Mouse (Mus musculus) large intestine, adult 2 months (tissue): ENCODE results near the gene Neurl3. TPM values are rescaled to one million over a fixed set of nuclear protein-coding genes. Genes with fewer than 3 reads are reported as not detected.

Experiments used
- DNase-seq: peaks from one replicate; pipeline ENCODE4 v3.0.0-alpha.2; 2012; ENCODE audit warnings: low read depth, low spot score
- WGBS: fragments of 180-500 bp; shearing (Covaris S2); methylation state at CpG from one replicate; pipeline ENCODE4 v1.1.7; 2018; 5-methylcytosine and 5-hydroxymethylcytosine counted together
- polyA plus RNA-seq: library from polyadenylated mRNA; depleted of rRNA; stranded (reverse); fragments of >200 nt; gene quantifications from 2 replicates; pipeline ENCODE4 v1.2.3, GENCODE M21; 2012

Gene Neurl3
- polyA plus RNA-seq, 1 experiment: 88.2 TPM

GRCm38 (mm10) chr1:36299676-36300075, 25.2 kb upstream of the Neurl3 start:
- DNase-seq: no peak
- WGBS: 71% methylated on average over 2 of the region's 2 CpGs

GRCm38 (mm10) chr1:36299126-36299525, 24.6 kb upstream of the Neurl3 start:
- 55% methylated on average over 13 of the region's 13 CpGs for WGBS

GRCm38 (mm10) chr1:36298107-36298506, 23.6 kb upstream of the Neurl3 start:
- DNase-seq: no peak
- 74% methylated on average over 4 of the region's 4 CpGs for WGBS

More at GRCm38 (mm10) chr1:36299126-36299525, 24.6 kb upstream of the Neurl3 start:
- no peak for DNase-seq

GRCm38 (mm10) chr1:36296466-36297149, 22.1 kb upstream of the Neurl3 start:
- DNase-seq: no peak
- WGBS: 59% methylated on average over 9 of the region's 9 CpGs

GRCm38 (mm10) chr1:36294402-36294801, 19.9 kb upstream of the Neurl3 start:
- DNase-seq: no peak
- WGBS: 71% methylated on average over 3 of the region's 3 CpGs

GRCm38 (mm10) chr1:36293470-36293869, 19.0 kb upstream of the Neurl3 start:
- no peak for DNase-seq
- 89% methylated on average over 8 of the region's 8 CpGs for WGBS

- WGBS: 81% methylated on average over 6 of the region's 6 CpGs
Observed at GRCm38 (mm10) chr1:36281849-36282248, 7.4 kb upstream of the Neurl3 start.

GRCm38 (mm10) chr1:36280938-36281337, 6.5 kb upstream of the Neurl3 start:
- 86% methylated on average over 3 of the region's 3 CpGs for WGBS
- no peak for DNase-seq

More at GRCm38 (mm10) chr1:36281849-36282248, 7.4 kb upstream of the Neurl3 start:
- DNase-seq: no peak

- WGBS: 13% methylated on average over 3 of the region's 3 CpGs
- DNase-seq: no peak
Observed at GRCm38 (mm10) chr1:36279202-36279601, 4.7 kb upstream of the Neurl3 start.

GRCm38 (mm10) chr1:36277267-36278060, 3.0 kb upstream of the Neurl3 start:
- 30% methylated on average over 7 of the region's 7 CpGs for WGBS
- DNase-seq: no peak

- 29% methylated on average over 13 of the region's 13 CpGs for WGBS
- no peak for DNase-seq
Observed at GRCm38 (mm10) chr1:36275635-36276389, 1.3 kb upstream of the Neurl3 start.

- DNase-seq: no peak
- 1% methylated on average over 9 of the region's 9 CpGs for WGBS
Observed at GRCm38 (mm10) chr1:36273288-36273687, 1.2 kb downstream of the Neurl3 start.

- DNase-seq: no peak
Observed at GRCm38 (mm10) chr1:36272546-36272945, 1.9 kb downstream of the Neurl3 start.

GRCm38 (mm10) chr1:36271516-36272230, 2.8 kb downstream of the Neurl3 start:
- DNase-seq: no peak
- WGBS: 22% methylated on average over 8 of the region's 8 CpGs

More at GRCm38 (mm10) chr1:36272546-36272945, 1.9 kb downstream of the Neurl3 start:
- WGBS: 20% methylated on average over 5 of the region's 5 CpGs

- WGBS: 25% methylated on average over 3 of the region's 3 CpGs
- DNase-seq: no peak
Observed at GRCm38 (mm10) chr1:36270666-36271065, 3.8 kb downstream of the Neurl3 start.

- no peak for DNase-seq
- 81% methylated on average over 54 of the region's 54 CpGs for WGBS
Observed at GRCm38 (mm10) chr1:36269121-36269795, 5.2 kb downstream of the Neurl3 start.

- 98% methylated on average over 3 of the region's 3 CpGs for WGBS
- DNase-seq: no peak
Observed at GRCm38 (mm10) chr1:36267595-36267994, 6.9 kb downstream of the Neurl3 start.

- WGBS: 59% methylated on average over 6 of the region's 6 CpGs
- DNase-seq: no peak
Observed at GRCm38 (mm10) chr1:36266293-36266692, 8.2 kb downstream of the Neurl3 start.
